Mouse (Mus musculus): ENCODE data around the gene Carns1. TPM values are rescaled to one million over a fixed set of nuclear protein-coding genes. Genes with fewer than 3 reads are reported as not detected.
A peak's percentile ranks its signal among the peaks of the same experiment; 100 is the strongest.

Gene Carns1
- total and polyA plus RNA-seq, 3 experiments = 0.63 to 0.81 TPM; not detected in 1

DNA sequence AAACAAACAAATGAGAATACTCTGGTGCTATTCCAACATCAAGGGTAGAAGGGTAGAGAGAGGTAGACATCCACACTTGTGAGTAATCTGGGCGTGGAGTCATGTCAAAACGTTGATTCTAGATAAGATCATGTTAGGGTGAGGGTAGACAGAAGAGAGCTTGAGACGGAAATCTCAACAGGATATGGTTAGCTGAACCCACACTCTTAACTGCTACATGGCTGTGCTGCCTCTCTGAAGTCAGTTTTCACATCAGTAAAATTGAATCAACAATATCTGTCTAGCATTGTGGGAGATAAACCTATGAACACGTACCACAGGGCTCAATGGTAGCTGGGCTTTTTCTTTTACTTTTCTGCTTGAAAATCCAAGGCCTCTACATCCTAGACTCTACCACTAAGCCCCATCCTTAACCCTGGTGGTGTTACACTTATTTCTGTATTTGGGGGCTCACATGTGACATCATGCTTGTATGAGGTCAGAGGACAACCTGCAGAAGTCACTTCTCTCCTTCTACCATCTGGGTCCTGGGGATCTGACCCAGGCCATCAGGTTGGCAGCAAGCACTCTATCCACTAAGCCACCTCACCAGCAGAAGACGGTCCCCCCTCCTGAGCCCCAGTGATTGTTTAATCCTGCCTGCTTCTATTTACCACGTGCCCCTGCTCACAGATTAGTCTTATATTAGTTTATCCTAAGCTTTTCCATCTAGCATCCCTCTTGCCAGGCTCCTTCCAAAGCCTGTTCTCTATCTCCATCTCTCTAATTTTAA, 55.4 kb downstream of the Carns1 start:
- peaks cover under 1 to 34% of the 10 kb centered on the region in 2 experiments; a peak in 2 of 4 replicates for H3K36me3 ChIP-seq (ENCODE audit: control insufficient read depth in 1 of 2, insufficient read depth in 2 of 2, low read length in 2 of 2)
- DNase-seq (ENCODE audit: low read depth, low spot score) = no peak
- no peaks in the 10 kb centered on the region for H3K9me3 ChIP-seq (replicated peaks; ENCODE audit: insufficient read depth, low read length)
- no peak for TF ChIP-seq E2F4 (IDR thresholded peaks at IDR 0.05; ENCODE audit: borderline replicate concordance, low read depth, low read length)
- TF ChIP-seq RCOR1 (IDR thresholded peaks at IDR 0.05; ENCODE audit: low read depth, low read length) = 0 out of 2 replicates have a peak, but pooled peaks have one; percentile 15
- no peak for TF ChIP-seq RAD21 (IDR thresholded peaks at IDR 0.05; ENCODE audit: low read depth, low read length)
- 0 out of 2 replicates have a peak, but pooled peaks have one; percentile 16 for TF ChIP-seq GATA1 (IDR thresholded peaks at IDR 0.05; ENCODE audit: low read depth, low read length)
- peaks cover 2% of the 10 kb centered on the region; the same call in 1 of the 2 replicates for H3K79me2 ChIP-seq (ENCODE audit: control insufficient read depth, insufficient read depth, low read length, poor library complexity)
- peaks cover 25% of the 10 kb centered on the region in 2 experiments for H3K4me1 ChIP-seq (ENCODE audit: control insufficient read depth in 1 of 2, insufficient read depth in 2 of 2, low read length in 2 of 2)
- H3K9ac ChIP-seq (ENCODE audit: control insufficient read depth, low read depth, low read length, poor library complexity, severe bottlenecking) = no peak overlapping the region
- H3K4me3 ChIP-seq (ENCODE audit: control insufficient read depth in 1 of 2, insufficient read depth in 1 of 2, low read depth in 2 of 2, low read length in 2 of 2) = no peak overlapping the region
- no peaks in the 10 kb centered on the region for H3K27me3 ChIP-seq (ENCODE audit: control insufficient read depth in 1 of 2, insufficient read depth in 2 of 2, low read length in 2 of 2)
- no peak overlapping the region for H3K27ac ChIP-seq (ENCODE audit: control insufficient read depth, low read depth, low read length)

DNA sequence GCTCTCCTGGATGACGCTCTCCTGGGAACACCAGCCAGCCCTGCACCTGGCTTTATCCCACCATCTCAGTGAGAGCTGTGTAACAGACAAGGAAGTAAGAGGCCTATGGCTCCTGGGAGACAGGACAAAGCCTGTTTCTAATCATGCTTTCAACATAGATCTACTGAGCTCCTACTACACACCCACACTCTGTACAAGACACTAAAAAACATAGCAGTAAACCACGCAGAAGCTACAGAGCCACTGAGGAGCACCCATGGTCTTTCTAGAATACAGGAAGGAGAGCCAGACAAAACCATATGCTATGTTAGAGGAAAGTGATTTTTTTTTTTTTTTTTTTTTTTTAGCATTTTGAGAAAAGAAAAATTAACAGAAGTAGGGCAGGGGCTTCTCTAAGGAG, 56.9 kb downstream of the Carns1 start:
- H3K9ac ChIP-seq (ENCODE audit: control insufficient read depth, low read depth, low read length, poor library complexity, severe bottlenecking) = no peak overlapping the region
- H3K4me1 ChIP-seq (ENCODE audit: control insufficient read depth in 1 of 2, insufficient read depth in 2 of 2, low read length in 2 of 2) = peaks cover 21 to 28% of the 10 kb centered on the region in 2 experiments
- H3K36me3 ChIP-seq (ENCODE audit: control insufficient read depth in 1 of 2, insufficient read depth in 2 of 2, low read length in 2 of 2) = peaks cover 2 to 31% of the 10 kb centered on the region in 2 experiments; a peak in 3 of 4 replicates
- no peak overlapping the region for H3K4me3 ChIP-seq (ENCODE audit: control insufficient read depth in 1 of 2, insufficient read depth in 1 of 2, low read depth in 2 of 2, low read length in 2 of 2)
- H3K9me3 ChIP-seq (replicated peaks; ENCODE audit: insufficient read depth, low read length) = no peaks in the 10 kb centered on the region
- DNase-seq (ENCODE audit: low read depth, low spot score) = no peak
- peaks cover 4% of the 10 kb centered on the region for H3K79me2 ChIP-seq (ENCODE audit: control insufficient read depth, insufficient read depth, low read length, poor library complexity)
- H3K27me3 ChIP-seq (ENCODE audit: control insufficient read depth in 1 of 2, insufficient read depth in 2 of 2, low read length in 2 of 2) = no peaks in the 10 kb centered on the region
- no peak overlapping the region for H3K27ac ChIP-seq (ENCODE audit: control insufficient read depth, low read depth, low read length)
- TF ChIP-seq USF1 (IDR thresholded peaks at IDR 0.05; ENCODE audit: low read depth, low read length) = no peak
- no peak for TF ChIP-seq POLR2AphosphoS2 (IDR thresholded peaks at IDR 0.05; ENCODE audit: low read length)
- 0 out of 2 replicates have a peak, but pooled peaks have one; percentile 21 for TF ChIP-seq ZNF384 (IDR thresholded peaks at IDR 0.05; ENCODE audit: low read depth, low read length)

DNA sequence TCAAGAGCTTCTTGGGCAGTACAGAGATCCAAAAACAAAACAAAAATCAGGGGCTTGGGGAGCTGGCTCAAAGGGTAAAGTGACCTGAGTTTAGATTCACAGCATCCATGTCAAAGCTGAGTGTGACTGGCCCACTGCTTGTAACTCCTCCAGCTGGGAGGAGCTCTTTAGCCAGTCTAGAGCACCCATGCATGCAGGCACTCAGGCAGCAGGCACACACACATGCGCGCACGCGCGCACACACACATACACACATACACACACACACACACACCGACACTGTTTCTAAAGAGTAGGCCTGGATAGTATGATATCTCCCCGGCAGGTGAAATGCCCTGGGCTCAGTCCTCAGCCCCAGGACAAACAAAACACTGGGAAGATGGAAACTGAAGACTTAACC, 58.3 kb downstream of the Carns1 start:
- H3K36me3 ChIP-seq (ENCODE audit: control insufficient read depth in 1 of 2, insufficient read depth in 2 of 2, low read length in 2 of 2) = peaks cover 2 to 31% of the 10 kb centered on the region in 2 experiments; a peak in 3 of 4 replicates
- H3K4me3 ChIP-seq (ENCODE audit: control insufficient read depth in 1 of 2, insufficient read depth in 1 of 2, low read depth in 2 of 2, low read length in 2 of 2) = no peak overlapping the region
- H3K9me3 ChIP-seq (replicated peaks; ENCODE audit: insufficient read depth, low read length) = no peaks in the 10 kb centered on the region
- H3K9ac ChIP-seq (ENCODE audit: control insufficient read depth, low read depth, low read length, poor library complexity, severe bottlenecking) = no peak overlapping the region
- H3K79me2 ChIP-seq (ENCODE audit: control insufficient read depth, insufficient read depth, low read length, poor library complexity) = peaks cover 4% of the 10 kb centered on the region
- no peak for DNase-seq (ENCODE audit: low read depth, low spot score)
- TF ChIP-seq MAZ (IDR thresholded peaks at IDR 0.05; ENCODE audit: low read depth, low read length) = no peak
- no peak for TF ChIP-seq CHD1 (IDR thresholded peaks at IDR 0.05; ENCODE audit: low read depth, low read length)
- no peak for TF ChIP-seq TCF12 (IDR thresholded peaks at IDR 0.05; ENCODE audit: low read depth, low read length)
- no peak for TF ChIP-seq NELFE (IDR thresholded peaks at IDR 0.05; ENCODE audit: low read depth, low read length)
- no peak for TF ChIP-seq NRF1 (IDR thresholded peaks at IDR 0.05; ENCODE audit: insufficient read depth, low read depth, low read length, poor library complexity, severe bottlenecking)
- TF ChIP-seq CHD2 (IDR thresholded peaks at IDR 0.05; ENCODE audit: low read length) = no peak
- H3K27ac ChIP-seq (ENCODE audit: control insufficient read depth, low read depth, low read length) = no peak overlapping the region
- no peaks in the 10 kb centered on the region for H3K27me3 ChIP-seq (ENCODE audit: control insufficient read depth in 1 of 2, insufficient read depth in 2 of 2, low read length in 2 of 2)
- peaks cover 21 to 36% of the 10 kb centered on the region in 2 experiments for H3K4me1 ChIP-seq (ENCODE audit: control insufficient read depth in 1 of 2, insufficient read depth in 2 of 2, low read length in 2 of 2)

All from MEL (cell line).